Mouse (Mus musculus) midbrain, embryonic 10.5 days (tissue): ENCODE measurements around the gene Lrch1. TPM values are rescaled to one million over a fixed set of nuclear protein-coding genes. Genes with fewer than 3 reads are reported as not detected.

Experiments used
- DNase-seq: peaks from one replicate; pipeline ENCODE4 v3.0.0-alpha.2; 2017; ENCODE audit warnings: low spot score
- H3K27ac ChIP-seq: fragments of 300-500 bp; sonication (generic); replicated peaks from 2 replicates; pipeline ENCODE4 v1.5.1; 2016; ENCODE audit warnings: mild to moderate bottlenecking
- H3K27me3 ChIP-seq: fragments of 300-500 bp; sonication (generic); 2 replicates; pipeline ENCODE4 v1.6.1; 2016; ENCODE audit warnings: low read depth, mild to moderate bottlenecking; ENCODE audit not compliant: poor library complexity, severe bottlenecking
- H3K36me3 ChIP-seq: fragments of 300-500 bp; sonication (generic); 2 replicates; pipeline ENCODE4 v1.6.1; 2016; ENCODE audit warnings: mild to moderate bottlenecking, moderate library complexity
- H3K4me1 ChIP-seq: fragments of 300-500 bp; sonication (generic); 2 replicates; pipeline ENCODE4 v1.6.1; 2016
- H3K4me3 ChIP-seq: fragments of 300-500 bp; sonication (generic); 2 replicates; pipeline ENCODE4 v1.5.1; 2016; ENCODE audit warnings: mild to moderate bottlenecking, moderate library complexity
- H3K9me3 ChIP-seq: fragments of 300-500 bp; sonication (generic); replicated peaks from 2 replicates; pipeline ENCODE4 v1.6.1; 2016; ENCODE audit warnings: mild to moderate bottlenecking
- WGBS: fragments of 180-500 bp; shearing (Covaris S2); methylation state at CpG from one replicate; pipeline ENCODE4 v1.1.7; 2016; 5-methylcytosine and 5-hydroxymethylcytosine counted together
- polyA plus RNA-seq: library from polyadenylated mRNA; unstranded; fragments of >200 nt; fragmentation: Nextera tagmentation; extraction: Ambion mirVana; gene quantifications from 2 replicates; pipeline ENCODE4 v1.2.1, GENCODE M21; 2016

Lrch1 gene
- polyA plus RNA-seq, 1 experiment from 2014 or later = 6.4 TPM

- WGBS = 85% methylated on average over 5 of the region's 5 CpGs
- no peak overlapping the region for H3K27ac ChIP-seq
- no peak overlapping the region for H3K4me3 ChIP-seq
- H3K27me3 ChIP-seq = no peaks in the 10 kb centered on the region
- H3K4me1 ChIP-seq = peaks cover 7% of the 10 kb centered on the region; the same call in 1 of the 2 replicates
- no peak for DNase-seq
- no peaks in the 10 kb centered on the region for H3K36me3 ChIP-seq
- no peaks in the 10 kb centered on the region for H3K9me3 ChIP-seq
Observed at GRCm38 (mm10) chr14:74972687-74973086, 25.0 kb upstream of the Lrch1 start.

- Histone ChIP-seq H3K9me3 (no peaks in the 10 kb centered on the region), H3K4me3 (no peak overlapping the region), H3K36me3 (no peaks in the 10 kb centered on the region), H3K4me1 (peaks cover 7% of the 10 kb centered on the region; the same call in 1 of the 2 replicates), H3K27ac (no peak overlapping the region), H3K27me3 (no peaks in the 10 kb centered on the region)
- DNase-seq = no peak
- 76% methylated on average over 3 of the region's 3 CpGs for WGBS
Observed at GRCm38 (mm10) chr14:74972216-74972615, 24.5 kb upstream of the Lrch1 start.

GRCm38 (mm10) chr14:74963402-74963764 lies 15.7 kb upstream of the Lrch1 start:
- 82% methylated on average over 3 of the region's 3 CpGs for WGBS
- Histone ChIP-seq H3K36me3 (no peaks in the 10 kb centered on the region), H3K27ac (no peak overlapping the region), H3K4me1 (no peaks in the 10 kb centered on the region), H3K27me3 (no peaks in the 10 kb centered on the region), H3K9me3 (no peaks in the 10 kb centered on the region), H3K4me3 (no peak overlapping the region)
- DNase-seq = no peak

GRCm38 (mm10) chr14:74962713-74963401 lies 15.2 kb upstream of the Lrch1 start:
- no peaks in the 10 kb centered on the region for H3K9me3 ChIP-seq
- H3K27me3 ChIP-seq = no peaks in the 10 kb centered on the region
- no peak overlapping the region for H3K27ac ChIP-seq
- 89% methylated on average over 8 of the region's 8 CpGs for WGBS
- DNase-seq = no peak
- no peaks in the 10 kb centered on the region for H3K36me3 ChIP-seq
- H3K4me3 ChIP-seq = no peak overlapping the region
- H3K4me1 ChIP-seq = no peaks in the 10 kb centered on the region

- Histone ChIP-seq H3K36me3 (no peaks in the 10 kb centered on the region), H3K9me3 (no peaks in the 10 kb centered on the region), H3K27me3 (no peaks in the 10 kb centered on the region), H3K4me3 (no peak overlapping the region), H3K27ac (no peak overlapping the region), H3K4me1 (no peaks in the 10 kb centered on the region)
- WGBS = 85% methylated on average over 5 of the region's 5 CpGs
- no peak for DNase-seq
Observed at GRCm38 (mm10) chr14:74960568-74960967, 12.9 kb upstream of the Lrch1 start.

GRCm38 (mm10) chr14:74956702-74957101 lies 9.0 kb upstream of the Lrch1 start:
- H3K36me3 ChIP-seq = no peaks in the 10 kb centered on the region
- no peaks in the 10 kb centered on the region for H3K9me3 ChIP-seq
- H3K4me1 ChIP-seq = no peaks in the 10 kb centered on the region
- no peak overlapping the region for H3K27ac ChIP-seq
- H3K4me3 ChIP-seq = no peak overlapping the region
- H3K27me3 ChIP-seq = no peaks in the 10 kb centered on the region
- no peak for DNase-seq
- 57% methylated on average over 2 of the region's 2 CpGs for whole genome bisulfite sequencing

GRCm38 (mm10) chr14:74956234-74956633 lies 8.6 kb upstream of the Lrch1 start:
- Histone ChIP-seq H3K27me3 (no peaks in the 10 kb centered on the region), H3K4me3 (no peak overlapping the region), H3K36me3 (no peaks in the 10 kb centered on the region), H3K9me3 (no peaks in the 10 kb centered on the region), H3K27ac (no peak overlapping the region), H3K4me1 (no peaks in the 10 kb centered on the region)
- DNase-seq = no peak
- WGBS = 83% methylated on average over 1 of the region's 1 CpGs

- Histone ChIP-seq H3K36me3 (no peaks in the 10 kb centered on the region), H3K4me3 (peak overlapping the region; percentile 85; the same call in 1 of the 2 replicates), H3K9me3 (no peaks in the 10 kb centered on the region), H3K27me3 (no peaks in the 10 kb centered on the region), H3K4me1 (peaks cover 20% of the 10 kb centered on the region), H3K27ac (no peak overlapping the region)
- 54% methylated on average over 14 of the region's 14 CpGs for WGBS
- DNase-seq = peak; percentile 56
Observed at GRCm38 (mm10) chr14:74948426-74949240, 957 bp upstream of the Lrch1 start.

GRCm38 (mm10) chr14:74948014-74948396 lies 329 bp upstream of the Lrch1 start:
- WGBS = 33% methylated on average over 13 of the region's 13 CpGs

GRCm38 (mm10) chr14:74946751-74947375 lies 813 bp downstream of the Lrch1 start:
- peaks cover 20% of the 10 kb centered on the region for H3K4me1 ChIP-seq
- H3K27me3 ChIP-seq = no peaks in the 10 kb centered on the region
- peak overlapping the region; percentile 90 for H3K27ac ChIP-seq
- DNase-seq = peak; percentile 70
- H3K9me3 ChIP-seq = no peaks in the 10 kb centered on the region
- 0 out of 2 replicates have a peak, but pooled peaks cover under 1% of the 10 kb centered on the region for H3K36me3 ChIP-seq
- WGBS = under 1% methylated on average over 56 of the region's 56 CpGs
- peak overlapping the region; percentile 85 for H3K4me3 ChIP-seq

More at GRCm38 (mm10) chr14:74948014-74948396, 329 bp upstream of the Lrch1 start:
- Histone ChIP-seq H3K4me1 (peaks cover 20% of the 10 kb centered on the region), H3K36me3 (no peaks in the 10 kb centered on the region), H3K4me3 (peak overlapping the region; percentile 85), H3K9me3 (no peaks in the 10 kb centered on the region), H3K27me3 (no peaks in the 10 kb centered on the region), H3K27ac (peak overlapping the region; percentile 90)
- DNase-seq = no peak

GRCm38 (mm10) chr14:74946321-74946750 lies 1.3 kb downstream of the Lrch1 start:
- no peaks in the 10 kb centered on the region for H3K27me3 ChIP-seq
- DNase-seq = no peak
- 5% methylated on average over 13 of the region's 13 CpGs for WGBS

GRCm38 (mm10) chr14:74945266-74946215 lies 2.1 kb downstream of the Lrch1 start:
- H3K9me3 ChIP-seq = no peaks in the 10 kb centered on the region
- DNase-seq = no peak
- H3K27ac ChIP-seq = no peak overlapping the region
- peaks cover 20% of the 10 kb centered on the region for H3K4me1 ChIP-seq
- H3K36me3 ChIP-seq = peaks cover 5% of the 10 kb centered on the region; the same call in 1 of the 2 replicates
- H3K27me3 ChIP-seq = no peaks in the 10 kb centered on the region
- WGBS = 90% methylated on average over 11 of the region's 11 CpGs
- H3K4me3 ChIP-seq = peak overlapping the region; percentile 85

More at GRCm38 (mm10) chr14:74946321-74946750, 1.3 kb downstream of the Lrch1 start:
- Histone ChIP-seq H3K4me1 (peaks cover 20% of the 10 kb centered on the region), H3K9me3 (no peaks in the 10 kb centered on the region), H3K36me3 (peaks cover 5% of the 10 kb centered on the region; the same call in 1 of the 2 replicates), H3K4me3 (peak overlapping the region; percentile 85), H3K27ac (peak overlapping the region; percentile 90)
